Mouse (Mus musculus) heart, postnatal 4 days (tissue): ENCODE measurements around the gene Gm15319. TPM values are rescaled to one million over a fixed set of nuclear protein-coding genes. Genes with fewer than 3 reads are reported as not detected.
"Not testable (repeated sequence)": the region's sequence is repeated elsewhere in the genome, so short reads cannot be mapped to it uniquely, and the experiment has no call there.

Experiments used
- DNase-seq: peaks from one replicate; pipeline ENCODE4 v3.0.0; 2021
- total RNA-seq, 2 experiments: library from RNA; stranded (reverse); gene quantifications; 2 replicates each; pipeline ENCODE4 v1.2.3; 2021

Gm15319 gene
- total RNA-seq, 2 experiments from 2014 or later = 0.21 to 0.43 TPM

- peak; percentile 87 for DNase-seq
Measured at GRCm38 (mm10) chr8:20296803-20297702, 66.0 kb downstream of the Gm15319 start.

DNA sequence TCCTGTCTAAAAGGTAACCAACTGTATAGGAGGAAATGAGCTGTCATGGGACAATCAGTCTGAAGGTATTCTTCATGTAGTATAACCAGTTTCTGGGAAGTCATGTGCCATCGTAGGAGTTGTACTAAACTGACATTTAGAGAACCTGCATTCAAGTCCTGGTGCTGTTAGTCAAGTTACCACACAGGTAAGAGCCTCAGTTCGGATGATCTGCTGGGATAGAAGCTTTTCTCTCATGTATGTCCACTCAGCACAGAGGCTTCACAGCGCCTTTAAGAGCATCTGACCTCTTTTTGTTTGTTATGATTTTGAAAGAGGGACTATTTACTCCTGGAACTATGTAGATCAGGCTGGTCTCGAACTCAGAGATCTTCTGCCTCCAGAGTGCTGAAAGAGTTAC lies 67.1 kb downstream of the Gm15319 start:
- DNase-seq = not testable (repeated sequence)

DNA sequence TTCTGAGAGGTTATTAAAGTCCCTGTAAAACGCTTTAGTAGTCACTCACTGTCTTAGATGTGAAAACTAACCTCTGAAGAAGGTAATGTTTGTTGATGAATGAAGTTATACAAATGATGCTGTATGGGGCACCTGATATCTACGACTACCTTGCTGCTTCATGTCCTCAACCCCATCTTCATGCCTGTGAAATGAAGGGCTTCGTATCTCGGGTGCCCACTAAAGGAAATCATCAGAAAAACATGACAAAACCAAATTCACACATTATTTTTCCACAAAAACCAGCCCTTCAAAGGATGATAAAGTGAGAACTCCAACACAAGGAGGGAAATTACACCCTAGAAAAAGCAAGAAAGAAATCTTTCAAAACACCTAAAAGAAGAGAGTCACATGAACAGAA lies 68.2 kb downstream of the Gm15319 start:
- DNase-seq = peak; percentile 23

GRCm38 (mm10) chr8:20293966-20294365 lies 69.0 kb downstream of the Gm15319 start:
- DNase-seq = peak; percentile 8

DNA sequence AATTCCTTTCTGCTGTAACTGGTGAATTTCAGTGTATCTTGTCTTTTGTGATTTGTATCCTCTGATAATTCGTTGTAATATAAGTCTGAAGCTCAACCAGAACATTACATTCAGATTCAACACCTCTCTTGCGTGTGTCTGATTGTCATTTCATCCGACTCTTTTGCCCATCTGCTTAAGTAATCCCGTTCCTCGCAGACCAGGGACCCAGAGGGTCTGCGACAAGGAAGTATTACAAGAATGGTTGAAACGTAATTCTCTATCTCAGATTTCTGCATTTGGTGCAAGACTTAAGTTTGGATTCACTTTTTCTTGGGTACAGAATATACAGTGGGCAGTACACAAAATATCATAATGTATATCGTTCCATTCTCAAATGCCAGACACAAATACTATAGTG lies 73.0 kb downstream of the Gm15319 start:
- not testable (repeated sequence) for DNase-seq

GRCm38 (mm10) chr8:20288878-20289277 lies 74.1 kb downstream of the Gm15319 start:
- peak; percentile 8 for DNase-seq

GRCm38 (mm10) chr8:20287706-20288105 lies 75.3 kb downstream of the Gm15319 start:
- DNase-seq = not testable (repeated sequence)
